Mouse (Mus musculus) thymus, adult 2 months (tissue): ENCODE measurements around the gene Cdkn1b. TPM values are rescaled to one million over a fixed set of nuclear protein-coding genes. Genes with fewer than 3 reads are reported as not detected.

Experiments used
- DNase-seq: peaks from one replicate; pipeline ENCODE4 v3.0.0; 2021
- H3K27ac ChIP-seq: fragments of 200-500 bp; 2 replicates; pipeline ENCODE4 v1.5.1; 2012; ENCODE audit warnings: low read length, control low read depth; ENCODE audit not compliant: control insufficient read depth, insufficient read depth
- H3K27me3 ChIP-seq: fragments of 200-500 bp; 2 replicates; pipeline ENCODE4 v1.6.1; 2012; ENCODE audit warnings: mild to moderate bottlenecking, low read length, moderate library complexity, mixed read lengths; ENCODE audit not compliant: control insufficient read depth, insufficient read depth
- H3K36me3 ChIP-seq: fragments of 200-500 bp; 2 replicates; pipeline ENCODE4 v1.6.1; 2012; ENCODE audit warnings: mild to moderate bottlenecking, low read length, moderate library complexity; ENCODE audit not compliant: control insufficient read depth, insufficient read depth
- H3K4me1 ChIP-seq: fragments of 200-500 bp; replicated peaks from 2 replicates; pipeline ENCODE4 v1.6.1; 2012; ENCODE audit warnings: low read length; ENCODE audit not compliant: control insufficient read depth, insufficient read depth
- H3K4me3 ChIP-seq: fragments of 200-500 bp; 2 replicates; pipeline ENCODE4 v1.5.1; 2012; ENCODE audit warnings: mild to moderate bottlenecking, low read length, control low read depth, moderate library complexity; ENCODE audit not compliant: control insufficient read depth, insufficient read depth
- CTCF ChIP-seq: fragments of 200-500 bp; IDR thresholded peaks from 2 replicates; pipeline ENCODE4 v1.5.1; 2012; ENCODE audit warnings: mild to moderate bottlenecking, control low read depth, low read length, moderate library complexity, borderline replicate concordance; ENCODE audit not compliant: control insufficient read depth, poor library complexity, insufficient read depth; ENCODE audit errors: extremely low read depth
- POLR2A ChIP-seq: fragments of 200-500 bp; IDR thresholded peaks from 2 replicates; pipeline ENCODE4 v1.6.1; 2012; ENCODE audit warnings: mild to moderate bottlenecking, low read length, control low read depth, moderate library complexity; ENCODE audit not compliant: control insufficient read depth, poor library complexity, insufficient read depth; ENCODE audit errors: extremely low read depth
- WGBS: fragments of 180-500 bp; shearing (Covaris S2); methylation state at CpG from one replicate; pipeline ENCODE4 v1.1.7; 2018; 5-methylcytosine and 5-hydroxymethylcytosine counted together
- polyA plus RNA-seq: library from polyadenylated mRNA; depleted of rRNA; stranded (reverse); fragments of >200 nt; gene quantifications from 2 replicates; pipeline ENCODE4 v1.2.3, GENCODE M21; 2012; rRNA removed

The Cdkn1b gene
- 65.2 and 82.5 TPM in 2 replicates for polyA plus RNA-seq

DNA sequence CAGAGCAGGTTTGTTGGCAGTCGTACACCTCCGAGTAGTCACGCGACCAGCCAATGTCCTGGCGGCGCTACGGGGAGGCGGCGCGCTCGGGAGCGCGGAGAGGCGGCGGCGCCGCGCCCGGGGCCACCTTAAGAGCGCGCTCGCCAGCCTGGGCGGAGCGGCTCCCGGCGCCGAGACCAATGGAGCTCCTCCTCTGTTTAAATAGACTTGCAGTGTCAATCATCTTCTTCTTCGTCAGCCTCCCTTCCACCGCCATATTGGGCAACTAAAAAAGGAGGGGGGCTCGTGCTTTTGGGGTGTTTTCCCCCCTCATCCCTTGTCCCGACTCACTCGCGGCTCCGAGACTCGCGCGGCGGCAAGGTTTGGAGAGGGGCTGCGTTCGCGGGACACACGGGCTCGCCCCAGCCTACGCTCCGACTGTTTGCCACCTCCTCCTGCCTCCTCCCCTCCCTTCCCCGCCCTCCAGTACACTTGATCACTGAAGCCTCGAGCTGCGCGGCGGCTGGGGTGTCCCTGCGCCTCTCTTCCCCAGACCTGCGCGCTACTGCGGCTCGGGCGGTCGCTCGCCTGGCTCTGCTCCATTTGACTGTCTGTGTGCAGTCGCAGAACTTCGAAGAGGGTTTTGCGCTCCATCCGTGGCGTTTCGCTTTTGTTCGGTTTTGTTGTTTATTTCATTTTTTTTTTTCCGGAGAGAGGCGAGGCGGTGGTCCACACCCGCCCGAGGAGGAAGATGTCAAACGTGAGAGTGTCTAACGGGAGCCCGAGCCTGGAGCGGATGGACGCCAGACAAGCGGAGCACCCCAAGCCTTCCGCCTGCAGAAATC lies at the start of gene Cdkn1b:
Gene Cdkn1b (plus strand): TSS at position 212 of the 824 bp plus-strand sequence.
- Histone ChIP-seq H3K27me3 (no peaks in the 10 kb centered on the region), H3K4me3 (peak within 1 kb of the TSS; percentile 86), H3K36me3 (peaks cover 12% of the 10 kb centered on the region), H3K4me1 (peaks cover 25% of the 10 kb centered on the region), H3K27ac (peak within 1 kb of the TSS; percentile 98)
- DNase-seq, result peak; percentile 85
- TF ChIP-seq CTCF, result no peak; the same call in 1 of the 2 replicates
- TF ChIP-seq POLR2A, result peak; percentile 94
- WGBS, result under 1% methylated on average over 77 of the region's 77 CpGs

DNA sequence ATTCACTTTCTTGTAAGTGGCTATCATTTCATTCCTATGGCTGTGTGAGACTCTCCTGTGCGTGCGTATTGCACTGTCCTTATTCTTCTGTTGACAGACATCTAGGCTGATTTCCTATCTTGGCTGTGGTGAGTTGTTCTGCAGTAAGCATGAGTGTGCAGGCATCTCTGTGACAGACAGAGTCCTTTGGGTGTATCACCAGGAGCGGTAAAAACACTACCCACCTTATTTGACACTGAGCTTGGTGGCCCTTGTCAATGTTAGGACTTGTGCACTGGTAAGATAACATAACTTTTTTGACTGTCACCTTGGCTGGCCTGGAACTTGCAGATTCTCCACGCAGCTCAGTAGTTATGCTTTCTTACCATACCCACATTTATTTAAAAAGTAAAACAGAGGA lies 49.3 kb upstream of the Cdkn1b start:
- Histone ChIP-seq H3K4me1 (no peaks in the 10 kb centered on the region), H3K27me3 (no peaks in the 10 kb centered on the region), H3K36me3 (no peaks in the 10 kb centered on the region), H3K4me3 (no peak overlapping the region), H3K27ac (no peak overlapping the region)
- DNase-seq, result no peak
- no peak for TF ChIP-seq CTCF
- no peak for TF ChIP-seq POLR2A
- 95% methylated on average over 4 of the region's 4 CpGs for WGBS

DNA sequence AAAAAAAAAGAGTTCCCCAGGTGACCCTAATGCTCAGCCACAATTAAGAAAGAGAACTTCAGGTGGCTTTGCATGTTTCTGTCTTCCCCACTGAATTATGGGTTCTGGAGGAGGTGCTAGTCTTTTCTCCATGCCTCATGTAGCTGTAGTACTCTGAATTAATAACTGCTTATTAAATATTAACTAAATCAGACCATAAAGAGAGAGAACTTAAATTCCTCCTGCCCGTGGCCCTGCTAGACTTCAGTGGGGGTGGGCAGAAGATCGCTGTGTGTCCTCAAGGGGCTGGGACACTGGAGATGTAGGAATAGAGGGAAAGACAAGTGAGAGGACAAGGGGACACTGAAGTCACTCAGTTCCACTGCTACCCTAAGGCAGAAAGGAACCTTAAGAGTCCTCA lies 48.0 kb upstream of the Cdkn1b start:
- no peak for TF ChIP-seq POLR2A
- TF ChIP-seq CTCF, result no peak

DNA sequence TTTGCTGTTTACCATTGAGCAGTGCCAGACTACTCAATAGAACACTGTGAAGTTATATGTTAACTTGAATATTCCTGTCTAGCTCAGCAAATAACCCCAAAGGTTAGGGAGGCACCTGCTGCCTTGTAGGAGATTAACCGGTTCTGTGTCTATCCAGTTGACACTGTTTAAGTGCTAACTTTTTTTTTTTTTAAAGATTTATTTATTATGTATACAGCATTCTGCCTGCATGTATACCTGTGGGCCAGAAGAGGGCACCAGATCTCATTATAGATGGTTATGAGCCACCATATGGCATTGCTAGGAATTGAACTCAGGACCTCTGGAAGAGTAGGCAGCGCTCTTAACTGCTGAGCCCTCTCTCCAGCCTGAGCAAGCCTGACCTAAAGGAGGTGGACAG lies 47.2 kb upstream of the Cdkn1b start:
- no peak for DNase-seq
- 93% methylated on average over 2 of the region's 2 CpGs for WGBS

More for the DNA sequence above, 48.0 kb upstream of the Cdkn1b start:
- no peaks in the 10 kb centered on the region for H3K4me1 ChIP-seq
- H3K4me3 ChIP-seq, result no peak overlapping the region
- H3K27me3 ChIP-seq, result no peaks in the 10 kb centered on the region
- no peak for DNase-seq
- H3K27ac ChIP-seq, result no peak overlapping the region
- WGBS, result 99% methylated on average over 2 of the region's 2 CpGs
- no peaks in the 10 kb centered on the region for H3K36me3 ChIP-seq

DNA sequence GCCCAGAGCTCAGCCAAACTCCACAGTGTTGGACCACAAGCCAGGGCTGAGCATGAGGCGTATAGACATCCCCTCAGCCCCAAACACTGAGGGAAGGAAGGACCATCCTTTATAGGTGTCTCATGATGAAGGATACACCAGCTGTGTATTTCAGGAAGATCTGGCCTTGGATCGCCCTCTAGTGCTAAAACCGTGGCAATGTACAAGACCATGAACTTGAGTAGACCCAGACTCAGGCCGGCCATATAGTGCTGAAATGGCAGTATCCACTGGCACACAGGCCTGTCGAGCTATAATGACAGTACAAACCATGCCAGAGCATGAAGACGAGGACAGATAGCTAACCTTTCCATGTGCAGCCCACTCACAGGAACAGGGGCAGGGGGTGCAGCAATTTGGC lies 43.4 kb upstream of the Cdkn1b start:
- H3K27ac ChIP-seq, result no peak overlapping the region
- no peaks in the 10 kb centered on the region for H3K27me3 ChIP-seq
- peak; percentile 45 for DNase-seq
- H3K4me1 ChIP-seq, result peaks cover 15% of the 10 kb centered on the region
- TF ChIP-seq POLR2A (no peak), CTCF (no peak)
- no peak overlapping the region for H3K4me3 ChIP-seq
- H3K36me3 ChIP-seq, result no peaks in the 10 kb centered on the region
- WGBS, result 76% methylated on average over 6 of the region's 6 CpGs

More for the DNA sequence above, 47.2 kb upstream of the Cdkn1b start:
- no peaks in the 10 kb centered on the region for H3K27me3 ChIP-seq
- TF ChIP-seq POLR2A (no peak), CTCF (no peak)
- H3K27ac ChIP-seq, result no peak overlapping the region
- H3K36me3 ChIP-seq, result no peaks in the 10 kb centered on the region
- no peaks in the 10 kb centered on the region for H3K4me1 ChIP-seq
- no peak overlapping the region for H3K4me3 ChIP-seq

DNA sequence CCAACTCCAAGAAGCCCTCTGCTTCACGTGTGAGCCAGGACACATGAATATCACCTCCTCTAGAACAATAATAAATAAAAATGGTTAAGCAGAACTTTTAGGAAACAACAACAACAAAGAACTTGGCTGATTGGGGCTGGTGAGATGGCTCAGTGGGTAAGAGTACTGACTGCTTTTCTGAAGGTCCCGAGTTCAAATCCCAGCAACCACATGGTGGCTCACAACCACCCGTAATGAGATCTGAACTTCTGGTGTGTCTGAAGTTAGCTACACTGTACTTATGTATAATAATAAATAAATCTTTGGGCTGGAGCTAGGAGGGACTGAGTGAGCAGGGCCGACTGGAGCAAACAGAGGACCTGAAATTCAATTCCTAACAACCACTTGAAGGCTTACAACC lies 42.9 kb upstream of the Cdkn1b start:
- Histone ChIP-seq H3K4me1 (peaks cover 17% of the 10 kb centered on the region), H3K27me3 (no peaks in the 10 kb centered on the region), H3K27ac (no peak overlapping the region), H3K36me3 (no peaks in the 10 kb centered on the region), H3K4me3 (no peak overlapping the region)
- DNase-seq, result no peak
- TF ChIP-seq POLR2A (no peak), CTCF (no peak)
- 95% methylated on average over 4 of the region's 4 CpGs for WGBS
